Mouse (Mus musculus) liver, adult 2 months (tissue): ENCODE measurements at regions not wholly inside any gene's neighbourhood (a gene's known extent, or its start where the extent isn't known, plus 50 kb on each side); places are given as distances from the start of the nearest gene placed in this dataset.

Experiments used
- CTCF ChIP-seq: fragments of 200-500 bp; IDR thresholded peaks from 2 replicates; pipeline ENCODE4 v1.5.1; 2011; ENCODE audit warnings: low read depth, low read length, control low read depth
- POLR2A ChIP-seq: fragments of 200-500 bp; IDR thresholded peaks from 2 replicates; pipeline ENCODE4 v1.6.1; 2011; ENCODE audit warnings: low read length, control low read depth; ENCODE audit not compliant: insufficient read depth; ENCODE audit errors: extremely low read depth

DNA sequence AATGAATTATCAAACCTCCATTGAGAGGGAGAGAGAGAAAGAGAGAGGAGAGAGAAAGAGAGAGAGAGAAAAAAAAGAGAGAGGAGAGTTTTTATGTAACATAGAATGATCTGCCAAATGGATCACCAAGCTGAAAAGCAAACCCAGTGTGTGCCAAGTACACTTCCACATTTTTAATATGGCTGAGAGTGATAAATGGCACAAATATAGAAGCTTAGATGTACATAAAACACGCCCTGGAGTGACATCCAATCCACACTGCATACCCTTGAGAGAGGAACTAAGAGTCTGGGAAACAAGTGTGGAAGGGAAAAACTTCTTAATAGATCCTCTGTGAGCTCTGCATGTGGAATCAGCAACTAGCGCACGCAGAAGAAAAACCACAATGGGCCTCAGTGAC, 90.1 kb downstream of the Otx2 start:
- TF ChIP-seq CTCF (no peak), POLR2A (no peak)
